Comparison of ENCODE assay signal across 30 mouse cellular contexts in the genomic region with DNA sequence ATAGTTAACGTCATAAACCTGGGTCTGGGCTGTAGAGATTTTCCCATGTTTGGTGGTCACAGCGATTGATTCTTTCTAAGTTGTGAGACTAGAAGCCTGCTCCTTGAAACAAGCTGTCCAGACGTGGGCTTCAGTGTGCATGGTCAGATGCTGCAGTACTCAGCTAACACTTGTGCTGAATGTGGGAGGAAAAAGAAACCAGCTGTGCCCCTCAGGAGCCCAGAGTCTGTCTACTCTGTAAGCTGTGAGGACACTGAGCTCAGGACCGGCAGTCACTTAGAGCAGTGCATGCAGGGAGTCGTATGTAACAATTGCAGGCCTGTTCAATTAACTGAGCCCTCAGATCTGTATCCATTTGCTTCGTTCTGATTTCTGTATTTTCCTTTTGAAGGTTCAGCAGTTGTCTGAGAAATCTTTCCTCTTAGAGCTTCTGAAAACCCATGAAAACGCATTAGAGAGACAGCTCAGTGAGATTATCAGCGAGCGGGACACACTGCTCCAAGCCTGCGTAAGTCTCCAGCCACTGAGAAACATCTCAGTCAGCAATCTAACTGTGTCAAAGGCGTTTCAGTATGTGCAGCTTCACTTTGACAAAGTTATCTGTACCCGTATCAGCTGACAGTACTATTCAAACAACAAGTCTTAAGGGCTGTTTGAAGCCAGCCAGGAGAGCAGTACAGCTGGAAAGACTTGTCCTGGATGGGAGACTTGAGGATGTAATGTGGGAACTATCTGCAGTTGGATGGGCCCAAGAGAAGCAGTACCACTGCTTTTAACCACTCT. TPM values are rescaled to one million over a fixed set of nuclear protein-coding genes. Genes with fewer than 3 reads are reported as not detected.
A peak's percentile ranks its signal among the peaks of the same experiment; 100 is the strongest.
DNase-seq lines count a peak whose midpoint lies in the region; ATAC-seq and TF ChIP-seq lines count a peak whose summit lies in the region.
"Had no signal": no experiment of that assay in that cellular context is flagged by ENCODE, and none has a peak within 500 bp of the region (broad histone marks: within the 10 kb centered on the region; RNA-seq: fewer than 3 reads in every experiment).

No protein-coding gene starts in this region.

- no peak overlapping the region for H3K4me3 ChIP-seq in lung, adult 2 months (replicated peaks; ENCODE audit: extremely low read depth, low read depth, low read length)
- no peak overlapping the region for H3K4me3 ChIP-seq in lung, embryonic 16.5 days (ENCODE audit: low read length)
- no peak overlapping the region for H3K4me3 ChIP-seq in midbrain, embryonic 13.5 days (replicated peaks)
- H3K4me3 ChIP-seq: embryonic facial prominence, embryonic 13.5 days; forebrain, embryonic 10.5 days; heart, embryonic 15.5 days; liver, embryonic 12.5 days had no signal

- peak overlapping the region; percentile 21 for H3K4me2 ChIP-seq in lung, embryonic 16.5 days (ENCODE audit: low read depth, low read length)
- H3K4me2 ChIP-seq in midbrain, embryonic 13.5 days (replicated peaks), result no peak overlapping the region
- H3K4me2 ChIP-seq: embryonic facial prominence, embryonic 13.5 days; heart, embryonic 15.5 days; liver, embryonic 12.5 days had no signal

- 55% methylated on average over 12 of the region's 12 CpGs for whole genome bisulfite sequencing in lung, adult 2 months
- WGBS in lung, embryonic 16.5 days, result 25% methylated on average over 12 of the region's 12 CpGs
- 72% methylated on average over 12 of the region's 12 CpGs for WGBS in midbrain, embryonic 13.5 days

- 0 out of 2 replicates have a peak overlapping the region, but pooled peaks have one; percentile 2 for H3K9ac ChIP-seq in lung, embryonic 16.5 days (ENCODE audit: low read length)
- H3K9ac ChIP-seq in midbrain, embryonic 13.5 days (replicated peaks), result no peak overlapping the region
- H3K9ac ChIP-seq: embryonic facial prominence, embryonic 13.5 days; heart, embryonic 15.5 days; liver, embryonic 12.5 days; liver, postnatal 0 days had no signal

- H3K9me3 ChIP-seq in lung, embryonic 16.5 days (ENCODE audit: control insufficient read depth, low read length), result no peaks in the 10 kb centered on the region
- no peaks in the 10 kb centered on the region for H3K9me3 ChIP-seq in midbrain, embryonic 13.5 days
- H3K9me3 ChIP-seq: embryonic facial prominence, embryonic 13.5 days; forebrain, embryonic 10.5 days; heart, embryonic 15.5 days; liver, embryonic 12.5 days had no signal

- ATAC-seq in lung, embryonic 16.5 days (ENCODE audit: low read depth), result peak; percentile 95
- no peak for ATAC-seq in midbrain, embryonic 13.5 days
- ATAC-seq: CD4-positive, CD25-positive, alpha-beta regulatory T cell, adult 4 months; forebrain, embryonic 16.5 days; hindbrain, embryonic 16.5 days; liver, embryonic 12.5 days; liver, postnatal 0 days had no signal

- peak; percentile 13 to 23 for DNase-seq in lung, adult 18-20 months
- no peak for DNase-seq in lung, adult 2 months
- DNase-seq in brain, embryonic 14.5 days (ENCODE audit: low read depth), result peak; percentile 16
- DNase-seq in lung, postnatal 36 days, result peak; percentile 58
- no peak for DNase-seq in adipocyte (ENCODE audit: low spot score)
- DNase-seq: adrenal gland, adult 2 months; cerebellum, adult 11-12 months; cerebellum, postnatal 10 days; gastrocnemius, postnatal 10 days; kidney, adult 18-20 months; kidney, postnatal 4 days; liver, postnatal 0 days; midbrain, embryonic 14.5 days; spleen, adult 18-20 months had no signal

- no peaks in the 10 kb centered on the region for H3K27me3 ChIP-seq in lung, embryonic 16.5 days (ENCODE audit: control insufficient read depth, insufficient read depth, low read depth, low read length)
- H3K27me3 ChIP-seq in midbrain, embryonic 13.5 days, result no peaks in the 10 kb centered on the region
- H3K27me3 ChIP-seq: heart, embryonic 15.5 days; liver, embryonic 12.5 days had no signal

- H3K4me1 ChIP-seq in lung, adult 2 months (ENCODE audit: control insufficient read depth, insufficient read depth, low read length), result no peaks in the 10 kb centered on the region
- H3K4me1 ChIP-seq in lung, embryonic 16.5 days (replicated peaks; ENCODE audit: control insufficient read depth, insufficient read depth, low read length), result peaks cover 10% of the 10 kb centered on the region
- H3K4me1 ChIP-seq in midbrain, embryonic 13.5 days (replicated peaks), result 0 out of 2 replicates have a peak, but pooled peaks cover 3% of the 10 kb centered on the region
- H3K4me1 ChIP-seq: heart, embryonic 15.5 days; liver, embryonic 12.5 days had no signal

- TF ChIP-seq POLR2A in lung, adult 2 months (IDR thresholded peaks at IDR 0.05; ENCODE audit: borderline replicate concordance, extremely low read depth, low read depth, low read length), result no peak
- TF ChIP-seq POLR2A in brain, embryonic 14.5 days (IDR thresholded peaks at IDR 0.05; ENCODE audit: borderline replicate concordance, extremely low read depth, insufficient read depth, insufficient read length, poor library complexity, severe bottlenecking), result no peak

- no peaks in the 10 kb centered on the region for H3K36me3 ChIP-seq in lung, embryonic 16.5 days (ENCODE audit: control insufficient read depth, insufficient read depth, low read length)
- no peaks in the 10 kb centered on the region for H3K36me3 ChIP-seq in midbrain, embryonic 13.5 days
- H3K36me3 ChIP-seq: embryonic facial prominence, embryonic 13.5 days; forebrain, embryonic 10.5 days; heart, embryonic 15.5 days; liver, embryonic 12.5 days had no signal

- TF ChIP-seq CTCF in lung, adult 2 months (IDR thresholded peaks at IDR 0.05; ENCODE audit: insufficient read depth, low read length), result no peak
- TF ChIP-seq CTCF in brain, embryonic 14.5 days (IDR thresholded peaks at IDR 0.05; ENCODE audit: borderline replicate concordance, extremely low read depth, insufficient read depth, insufficient read length), result no peak

- peak overlapping the region; percentile 58 for H3K27ac ChIP-seq in lung, embryonic 16.5 days (ENCODE audit: low read length)
- no peak overlapping the region for H3K27ac ChIP-seq in midbrain, embryonic 13.5 days
- H3K27ac ChIP-seq: embryonic facial prominence, embryonic 13.5 days; forebrain, embryonic 10.5 days; heart, embryonic 15.5 days; liver, embryonic 12.5 days had no signal

RNA-seq across cellular contexts. Expression of a gene that starts 13.9 kb away (rescaled TPM):
- polyA plus RNA-seq in lung, adult 2 months (2012; rRNA removed), result not detected in 2 replicates
- polyA plus RNA-seq in brain, embryonic 14.5 days (2012; rRNA removed), result not detected in 2 replicates
- polyA plus RNA-seq in lung, embryonic 16.5 days (2015; fragmentation: Nextera tagmentation; extraction: Ambion mirVana), result not detected in 2 replicates
- polyA plus RNA-seq in midbrain, embryonic 13.5 days (2015; fragmentation: Nextera tagmentation; extraction: Ambion mirVana), result not detected in 2 replicates
- polyA plus RNA-seq: adrenal gland, adult 2 months; CD4-positive, CD25-positive, alpha-beta regulatory T cell, adult 4 months; embryonic facial prominence, embryonic 13.5 days; forebrain, embryonic 10.5 days; forebrain, embryonic 16.5 days; gonadal fat pad, adult 2 months; heart, embryonic 15.5 days; hindbrain, embryonic 11.5 days; intestine, embryonic 14.5 days; kidney, embryonic 16.5 days; limb, embryonic 14.5 days; liver, embryonic 12.5 days; liver, postnatal 0 days; midbrain, embryonic 14.5 days; neural tube, embryonic 14.5 days; thymus, postnatal 0 days had no signal

Comparison
In these comparisons a context has a peak if more than half of its experiments do, and no peak if none do; other contexts are left out.
1. DNase-seq: peak in lung, adult 18-20 months (2 of 2), brain, embryonic 14.5 days (single experiment) and lung, postnatal 36 days (single experiment); none in lung, adult 2 months (single experiment) and adipocyte (single experiment).